Mouse (Mus musculus): ENCODE data around the gene Oas1g.
"Not testable (repeated sequence)": the region's sequence is repeated elsewhere in the genome, so short reads cannot be mapped to it uniquely, and the experiment has no call there.

The Oas1g gene

GRCm38 (mm10) chr5:120888294-120888815 lies 942 bp upstream of the Oas1g start:
- not testable (repeated sequence) for DNase-seq

- no peak for DNase-seq
Measured at GRCm38 (mm10) chr5:120887831-120888230, 418 bp upstream of the Oas1g start.

GRCm38 (mm10) chr5:120881681-120882080 lies 5.7 kb downstream of the Oas1g start:
- not testable (repeated sequence) for DNase-seq

GRCm38 (mm10) chr5:120878803-120879202 lies 8.6 kb downstream of the Oas1g start:
- DNase-seq, result not testable (repeated sequence)

- not testable (repeated sequence) for DNase-seq
Measured at GRCm38 (mm10) chr5:120877407-120877806, 10.0 kb downstream of the Oas1g start.

GRCm38 (mm10) chr5:120876839-120877238 lies 10.6 kb downstream of the Oas1g start:
- not testable (repeated sequence) for DNase-seq

- DNase-seq, result no peak
Measured at GRCm38 (mm10) chr5:120871469-120871868, 15.9 kb downstream of the Oas1g start.

- DNase-seq, result no peak
Measured at GRCm38 (mm10) chr5:120870782-120871181, 16.6 kb downstream of the Oas1g start.

GRCm38 (mm10) chr5:120870081-120870480 lies 17.3 kb downstream of the Oas1g start:
- no peak for DNase-seq

- no peak for DNase-seq
Measured at GRCm38 (mm10) chr5:120869436-120870015, 17.9 kb downstream of the Oas1g start.

- DNase-seq, result peak in 1 of 2 experiments; percentile 5
Measured at GRCm38 (mm10) chr5:120865336-120865860, 22.0 kb downstream of the Oas1g start.

- DNase-seq, result no peak
Measured at GRCm38 (mm10) chr5:120861121-120861520, 26.3 kb downstream of the Oas1g start, which contains the start of gene Oas1h. TSS of gene Oas1h (plus strand) at chr5:120861421.

GRCm38 (mm10) chr5:120859241-120859640 lies 28.2 kb downstream of the Oas1g start:
- no peak for DNase-seq

- peak in 1 of 2 experiments; percentile 55 for DNase-seq
Measured at GRCm38 (mm10) chr5:120849601-120850136, 37.7 kb downstream of the Oas1g start.

- no peak for DNase-seq
Measured at GRCm38 (mm10) chr5:120847067-120847466, 40.3 kb downstream of the Oas1g start, which contains the start of gene Oas1f. TSS of gene Oas1f (plus strand) at chr5:120847367.

GRCm38 (mm10) chr5:120844713-120845112 lies 42.7 kb downstream of the Oas1g start:
- no peak for DNase-seq

- peak in 1 of 2 experiments; percentile 57 for DNase-seq
Measured at GRCm38 (mm10) chr5:120836731-120837585, 50.5 kb downstream of the Oas1g start.

- DNase-seq, result no peak
Measured at GRCm38 (mm10) chr5:120833335-120834280, 53.8 kb downstream of the Oas1g start.

GRCm38 (mm10) chr5:120831031-120831430 lies 56.4 kb downstream of the Oas1g start:
- DNase-seq, result peak in 1 of 2 experiments; percentile 18

Measured in spleen, adult 18-20 months (tissue).